In genomic region chrX:103356287-103356686, GRCm38 (mm10) we compare ENCODE assay signal across 8 mouse cellular contexts. TPM values are rescaled to one million over a fixed set of nuclear protein-coding genes. Genes with fewer than 3 reads are reported as not detected.
DNase-seq lines count a peak whose midpoint lies in the region; ATAC-seq lines count a peak whose summit lies in the region.

Gene Chic1 (plus strand): TSS chrX:103356476.

- no peaks in the 10 kb centered on the region for H3K36me3 ChIP-seq in hindbrain, embryonic 15.5 days

- H3K4me2 ChIP-seq in hindbrain, embryonic 15.5 days = peak within 1 kb of the TSS; percentile 53

- peak within 1 kb of the TSS; percentile 58 for H3K4me3 ChIP-seq in hindbrain, embryonic 15.5 days

- peak within 1 kb of the TSS; percentile 64 for H3K9ac ChIP-seq in hindbrain, embryonic 15.5 days

- peak; percentile 95 for ATAC-seq in hindbrain, embryonic 15.5 days (ENCODE audit: low FRiP score, low read depth)

- 21% methylated on average over 34 of the region's 34 CpGs for WGBS in hindbrain, embryonic 15.5 days

- H3K27me3 ChIP-seq in hindbrain, embryonic 15.5 days = peaks cover 43% of the 10 kb centered on the region

- no peaks in the 10 kb centered on the region for H3K4me1 ChIP-seq in hindbrain, embryonic 15.5 days (replicated peaks)

- peak within 1 kb of the TSS; percentile 81 for H3K27ac ChIP-seq in hindbrain, embryonic 15.5 days (replicated peaks)

- peak; percentile 81 for DNase-seq in NIH3T3 (ENCODE audit: low read depth)
- peak; percentile 84 for DNase-seq in cerebellum, adult 9-11 months
- peak; percentile 51 to 67 for DNase-seq in frontal cortex, postnatal 25 days (ENCODE audit: low spot score in 2 of 2)
- DNase-seq in layer of hippocampus, postnatal 36 days = peak; percentile 75 to 80
- peak; percentile 68 for DNase-seq in lung, postnatal 14 days
- DNase-seq in right cerebral cortex, adult 2 months (ENCODE audit: low spot score in 2 of 2) = peak; percentile 74 to 79
- peak; percentile 35 for DNase-seq in urinary bladder, postnatal 25 days (ENCODE audit: low spot score)

- H3K9me3 ChIP-seq in hindbrain, embryonic 15.5 days = no peaks in the 10 kb centered on the region

RNA-seq across cellular contexts. Expression of gene Chic1, which starts in this region (rescaled TPM):
- polyA plus RNA-seq in hindbrain, embryonic 15.5 days (2015; fragmentation: Nextera tagmentation; extraction: Ambion mirVana) = 6.7 and 7.0 TPM in 2 replicates
- total RNA-seq in layer of hippocampus, postnatal 36 days (2021) = 10 to 100 TPM; 21.4 TPM

Comparison
In these comparisons a context has a peak if more than half of its experiments do, and no peak if none do; other contexts are left out.
1. Peak in every context shown above with its lines: DNase-seq, ATAC-seq, H3K4me3 ChIP-seq and H3K27ac ChIP-seq.